Mouse (Mus musculus): ENCODE results near the gene Sctr.
A peak's percentile ranks its signal among the peaks of the same experiment; 100 is the strongest.

Gene Sctr

DNA sequence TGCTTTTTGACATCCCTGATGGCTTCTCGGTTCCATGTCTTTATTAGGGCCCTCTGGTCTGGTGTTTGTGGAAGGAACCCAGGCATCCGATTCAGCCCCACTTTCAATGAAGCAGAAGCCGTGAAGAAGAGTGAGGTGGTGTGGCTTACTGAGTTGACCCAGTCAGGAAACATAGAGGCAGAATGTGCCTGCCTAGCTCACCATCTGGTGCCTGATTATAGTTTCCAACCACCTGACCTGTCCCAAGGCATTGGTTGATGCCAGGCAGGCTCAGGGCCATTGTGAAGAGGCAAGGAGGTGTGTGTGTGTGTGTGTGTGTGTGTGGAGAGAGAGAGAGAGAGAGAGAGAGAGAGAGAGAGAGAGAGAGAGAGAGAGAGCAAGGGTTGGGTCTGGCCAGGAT, 23.8 kb downstream of the Sctr start:
- DNase-seq = no peak

DNA sequence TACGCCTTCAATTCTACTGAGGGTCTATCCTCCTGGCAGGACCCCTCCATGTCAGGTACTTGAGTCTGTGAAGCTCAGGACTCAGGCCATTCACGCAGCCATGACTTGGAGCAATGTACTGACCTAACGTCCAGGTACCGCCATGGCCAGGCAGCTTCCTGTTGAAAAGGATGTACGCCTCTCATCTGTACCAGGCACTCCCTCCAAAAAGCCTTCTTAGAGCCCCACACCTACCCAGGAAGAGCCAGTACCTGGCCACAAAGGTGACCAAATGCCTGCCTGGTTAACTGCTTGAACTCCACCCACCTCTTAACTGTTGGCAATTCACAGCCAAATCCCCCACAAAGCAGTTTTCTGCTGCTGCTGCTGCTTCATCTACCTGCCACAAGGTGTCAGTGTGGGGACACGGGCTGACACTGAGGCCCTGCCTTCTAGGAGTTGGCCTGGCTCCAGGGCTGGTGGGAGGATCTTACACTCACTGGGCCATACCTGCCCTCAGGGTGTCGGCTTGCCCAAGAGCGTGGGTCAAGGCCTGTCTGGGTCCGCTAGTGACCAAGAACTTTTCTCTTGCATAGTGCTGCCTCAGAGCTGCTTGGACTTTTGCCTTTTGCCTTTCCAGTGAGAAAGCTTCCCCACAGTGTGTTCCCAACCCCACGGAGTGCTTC, 26.2 kb downstream of the Sctr start:
- peak; percentile 86 to 87 for DNase-seq

DNA sequence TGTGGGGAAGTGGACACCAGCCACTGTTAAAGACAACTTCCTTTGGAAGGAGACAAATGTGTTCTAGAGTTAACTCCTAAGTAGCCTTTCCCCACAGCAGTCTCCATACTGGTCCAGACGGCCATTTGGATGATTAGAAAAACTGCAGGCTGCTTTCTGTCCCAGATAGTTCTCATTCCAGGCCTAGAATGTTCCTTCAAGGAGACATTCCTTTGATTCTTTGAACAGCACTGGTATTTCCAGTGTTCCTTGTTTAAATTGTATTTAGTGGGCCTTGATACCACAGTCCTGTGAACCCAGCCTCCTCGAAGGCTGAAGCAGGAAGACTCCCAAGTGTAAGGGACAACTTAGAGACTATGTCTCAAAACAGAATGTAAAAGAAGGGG, 26.8 kb downstream of the Sctr start:
- no peak for DNase-seq

DNA sequence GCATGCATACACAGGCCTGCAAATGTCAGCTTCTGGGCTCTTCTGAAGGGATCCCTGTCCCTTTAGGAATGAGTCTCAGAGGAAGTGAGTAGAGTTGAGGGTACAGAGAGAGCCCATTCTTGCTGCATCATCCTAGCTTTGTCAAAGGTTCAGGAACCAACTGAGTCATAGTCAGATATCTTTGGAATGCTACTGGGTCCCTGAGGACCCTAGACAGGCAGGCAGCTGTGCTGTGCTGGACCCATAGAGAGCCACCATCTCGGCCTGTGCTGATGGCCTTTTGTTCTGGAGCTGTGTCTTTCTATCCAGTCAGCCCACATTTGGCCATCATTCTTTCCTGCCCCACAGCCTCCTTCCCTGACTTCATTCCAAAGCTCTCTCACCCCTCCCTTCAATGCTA, 28.1 kb downstream of the Sctr start:
- no peak for DNase-seq

DNA sequence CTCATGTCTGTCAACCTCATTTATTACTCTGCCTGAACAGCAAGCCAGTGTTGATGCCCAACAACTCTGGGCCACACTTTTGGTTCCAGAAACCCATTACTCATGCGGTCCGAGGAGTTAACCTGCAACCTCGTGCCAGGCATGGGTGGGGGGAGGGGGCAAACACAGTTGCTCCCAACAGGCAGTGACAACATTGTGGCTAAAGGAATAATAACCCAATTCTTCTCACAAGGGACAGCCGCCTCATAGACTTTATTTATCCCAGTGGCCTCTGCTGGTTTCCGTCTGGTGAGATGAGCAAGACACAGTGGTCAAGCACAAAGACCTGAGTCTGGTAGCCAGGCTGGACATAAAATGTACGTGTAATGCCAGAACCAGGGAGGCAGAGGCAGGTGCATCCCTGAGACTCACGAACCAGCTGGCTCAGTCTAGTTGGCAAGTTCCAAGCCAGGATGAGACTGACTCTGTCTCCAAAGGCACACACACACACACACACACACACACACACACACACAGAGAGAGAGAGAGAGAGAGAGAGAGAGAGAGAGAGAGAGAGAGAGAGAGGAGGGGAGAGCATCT, 28.9 kb downstream of the Sctr start:
- DNase-seq = no peak

DNA sequence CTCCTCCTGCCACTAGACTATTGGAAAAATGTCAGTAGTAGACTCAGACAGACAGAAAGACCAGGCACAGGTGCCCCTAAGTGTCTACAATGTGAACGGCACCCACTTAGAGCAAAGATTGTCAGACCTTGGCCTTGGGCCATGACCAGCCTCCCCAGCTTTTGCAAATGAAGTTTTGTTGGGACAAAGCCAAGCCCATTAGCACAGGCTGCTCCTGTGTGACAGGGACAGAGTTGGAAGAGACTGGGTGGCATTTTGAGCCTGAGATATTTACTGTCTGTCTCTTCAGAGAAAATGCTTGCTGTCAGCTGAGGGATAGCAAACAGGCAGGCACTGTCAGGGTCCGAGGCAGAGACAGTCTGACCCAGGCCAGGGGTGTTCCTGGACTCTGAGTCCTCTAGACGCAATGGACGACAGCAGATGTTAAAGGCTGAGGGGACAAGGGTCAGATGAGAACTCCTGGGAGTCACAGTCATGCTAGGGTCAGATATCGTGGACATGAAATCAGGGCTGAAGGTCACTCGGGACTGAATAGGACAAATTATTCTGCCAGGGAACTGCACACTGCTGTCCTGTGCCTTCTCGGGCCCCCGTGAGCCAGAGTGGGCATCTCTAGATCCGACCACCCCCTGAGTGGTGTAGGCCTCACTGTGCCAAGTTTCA, 30.5 kb downstream of the Sctr start:
- peak; percentile 31 to 57 for DNase-seq

DNA sequence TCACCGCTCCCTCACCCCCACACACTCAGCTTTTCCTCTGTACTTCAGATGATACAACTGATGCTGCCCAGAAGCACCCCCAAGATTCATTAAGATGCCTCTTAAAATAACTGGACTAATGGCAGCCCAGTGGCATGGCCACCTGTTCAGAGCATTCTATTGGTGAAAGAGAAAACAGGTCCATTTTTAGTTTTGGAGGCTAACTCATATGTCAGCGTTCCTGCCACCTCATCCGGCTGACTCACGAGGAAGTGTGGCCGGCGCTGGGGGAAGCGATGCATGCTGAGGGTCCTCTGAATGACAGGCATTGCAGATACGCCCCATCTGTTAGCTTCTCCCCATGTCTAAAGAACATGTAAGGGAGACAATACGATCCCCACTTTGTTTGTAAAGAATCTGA, 31.9 kb downstream of the Sctr start:
- no peak for DNase-seq

DNA sequence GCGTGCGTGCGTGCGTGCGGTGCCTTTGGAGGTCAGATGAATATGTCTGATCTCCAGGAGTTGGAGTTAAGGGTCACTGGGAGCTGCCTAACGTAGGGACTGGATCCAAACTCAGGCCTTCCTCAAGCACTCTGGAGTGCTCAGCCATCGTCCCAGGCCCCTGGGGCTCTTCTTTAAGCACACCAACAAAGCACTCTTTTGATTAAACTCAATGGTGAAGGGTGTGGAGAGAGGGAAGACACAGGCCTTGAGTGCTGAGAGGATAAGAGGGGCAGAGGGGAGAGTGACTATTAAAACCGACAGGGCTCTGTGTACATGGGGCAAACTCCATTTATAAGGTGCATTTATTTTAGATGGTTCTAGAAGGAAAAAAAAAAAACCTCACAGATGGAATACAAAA, 35.7 kb downstream of the Sctr start:
- DNase-seq = no peak

DNA sequence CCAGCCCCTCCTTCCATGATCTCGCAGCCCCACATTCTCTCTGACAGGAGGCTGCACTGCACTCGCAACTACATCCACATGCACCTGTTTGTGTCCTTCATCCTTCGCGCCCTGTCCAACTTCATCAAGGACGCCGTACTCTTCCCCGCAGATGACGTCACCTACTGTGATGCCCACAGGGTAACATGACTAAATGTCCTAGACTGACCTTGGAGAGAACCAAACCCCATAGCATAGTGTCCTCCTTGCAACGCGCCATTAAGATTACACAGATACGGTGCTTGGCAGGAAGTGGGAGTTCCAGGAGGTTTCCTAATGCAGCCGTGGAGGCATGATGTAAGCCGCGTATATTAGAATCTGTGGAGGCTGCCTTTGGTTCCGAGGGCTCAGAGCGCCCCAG, 37.9 kb downstream of the Sctr start:
- no peak for DNase-seq

DNA sequence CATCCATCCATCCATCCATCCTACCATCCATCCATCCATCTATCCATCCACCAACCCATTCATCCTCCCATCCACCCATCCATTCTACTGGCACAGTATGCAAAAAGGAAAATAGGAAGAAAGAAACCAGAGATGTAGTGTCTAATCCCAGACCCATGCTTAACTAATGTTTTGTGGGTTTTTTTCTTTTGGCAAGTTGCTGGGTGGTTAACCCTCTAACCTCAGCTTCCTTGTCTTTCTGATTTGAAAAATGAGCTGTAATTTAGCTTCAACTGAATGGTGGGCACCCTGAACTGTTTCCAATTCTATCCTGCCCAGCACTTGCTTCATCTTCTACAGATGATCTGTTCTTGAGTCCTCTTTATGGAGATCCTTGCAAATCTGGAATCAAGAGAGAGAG, 40.6 kb downstream of the Sctr start:
- no peak for DNase-seq

DNA sequence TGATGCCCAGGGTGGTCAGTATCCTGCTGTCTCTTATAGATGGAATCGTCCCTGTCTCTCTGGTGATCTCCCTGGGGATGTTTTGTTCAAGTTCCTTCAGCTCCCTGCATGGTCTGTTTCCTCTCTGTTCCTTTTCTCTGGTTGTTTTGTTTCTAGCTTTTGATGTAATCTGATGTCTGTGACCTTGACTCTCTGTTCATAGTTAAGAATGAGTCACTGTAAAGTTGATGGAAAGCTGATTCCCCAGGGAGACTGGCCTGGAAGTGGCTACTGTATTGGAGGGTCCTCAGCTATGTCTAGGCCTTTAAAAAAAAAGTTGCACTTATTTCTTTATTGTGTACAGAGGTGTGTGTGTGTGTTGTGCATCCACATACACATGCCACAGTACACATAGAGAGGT, 44.4 kb downstream of the Sctr start:
- no peak for DNase-seq

DNA sequence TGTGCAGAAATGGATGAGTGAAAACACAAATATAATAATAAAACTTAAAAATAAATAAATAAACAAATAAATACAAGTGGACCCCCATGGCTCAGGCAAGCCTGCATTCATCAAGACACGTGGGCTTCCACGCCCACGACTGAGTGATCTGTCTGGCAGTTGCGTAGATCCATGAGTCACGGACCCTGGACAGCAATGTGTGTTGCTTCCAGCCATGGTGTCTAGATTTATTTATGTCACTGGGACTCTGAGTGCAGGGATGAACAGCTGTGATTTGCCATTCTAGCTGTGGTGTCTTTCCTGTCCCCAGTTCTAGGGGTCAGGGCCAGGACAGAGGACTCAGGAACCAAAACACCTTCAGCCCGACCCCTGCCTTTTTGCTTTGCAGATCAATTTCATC, 48.3 kb downstream of the Sctr start:
- no peak for DNase-seq

DNA sequence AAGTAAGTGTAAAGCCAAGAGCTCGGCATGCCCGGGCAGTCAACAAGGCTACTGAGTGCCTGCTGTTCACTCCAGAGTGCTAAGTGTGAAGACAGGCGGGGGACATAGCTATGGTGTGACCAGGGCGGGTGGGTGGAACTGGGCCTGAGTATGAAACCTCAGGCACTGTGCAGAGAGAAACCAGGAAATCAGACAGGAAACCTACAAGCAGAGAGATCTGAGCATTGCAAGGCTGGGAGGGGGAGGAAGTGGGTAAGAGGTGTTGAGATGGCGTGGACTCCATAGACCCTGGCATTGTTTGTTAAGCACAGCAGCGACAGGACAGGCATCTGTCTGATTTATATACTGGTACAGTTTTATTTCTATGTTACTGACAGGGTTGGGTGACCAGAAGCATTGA, 48.8 kb downstream of the Sctr start:
- no peak for DNase-seq

DNA sequence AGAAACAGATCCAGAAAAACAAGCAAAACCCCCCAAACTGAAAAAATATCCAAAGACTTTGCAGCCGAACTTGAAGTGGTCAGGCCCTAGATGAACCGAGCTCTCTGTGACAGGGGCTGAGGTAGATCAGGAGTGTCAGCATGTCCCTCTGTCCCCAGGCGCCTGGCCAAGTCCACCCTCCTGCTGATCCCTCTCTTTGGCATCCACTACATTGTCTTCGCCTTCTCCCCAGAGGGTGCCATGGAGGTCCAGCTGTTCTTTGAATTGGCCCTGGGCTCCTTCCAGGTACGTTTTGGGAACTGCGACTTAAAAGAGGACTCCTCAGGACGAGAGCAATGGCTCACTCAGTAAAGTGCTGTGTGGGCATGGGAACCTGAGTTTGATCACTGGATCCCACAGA, 49.5 kb downstream of the Sctr start:
- DNase-seq = no peak

DNA sequence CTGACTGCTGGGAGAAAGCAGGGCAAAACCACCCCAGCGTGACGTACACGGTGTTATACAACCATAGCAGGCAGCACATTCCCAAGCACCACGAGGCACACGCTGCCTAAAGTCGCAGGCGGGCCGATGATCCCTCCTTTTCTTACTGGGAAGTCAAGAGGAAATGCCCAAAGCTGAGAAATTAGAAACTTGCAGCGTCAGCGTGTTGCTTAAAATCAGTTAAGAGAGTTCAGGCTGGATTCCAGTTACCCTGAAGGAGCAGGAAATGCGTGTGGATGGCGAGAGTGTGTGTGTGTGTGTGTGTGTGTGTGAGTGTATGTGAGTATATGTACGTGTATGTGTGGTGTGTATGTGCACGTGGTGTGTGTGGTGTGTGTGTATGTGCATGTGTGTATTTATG, 50.4 kb downstream of the Sctr start:
- no peak for DNase-seq

DNA sequence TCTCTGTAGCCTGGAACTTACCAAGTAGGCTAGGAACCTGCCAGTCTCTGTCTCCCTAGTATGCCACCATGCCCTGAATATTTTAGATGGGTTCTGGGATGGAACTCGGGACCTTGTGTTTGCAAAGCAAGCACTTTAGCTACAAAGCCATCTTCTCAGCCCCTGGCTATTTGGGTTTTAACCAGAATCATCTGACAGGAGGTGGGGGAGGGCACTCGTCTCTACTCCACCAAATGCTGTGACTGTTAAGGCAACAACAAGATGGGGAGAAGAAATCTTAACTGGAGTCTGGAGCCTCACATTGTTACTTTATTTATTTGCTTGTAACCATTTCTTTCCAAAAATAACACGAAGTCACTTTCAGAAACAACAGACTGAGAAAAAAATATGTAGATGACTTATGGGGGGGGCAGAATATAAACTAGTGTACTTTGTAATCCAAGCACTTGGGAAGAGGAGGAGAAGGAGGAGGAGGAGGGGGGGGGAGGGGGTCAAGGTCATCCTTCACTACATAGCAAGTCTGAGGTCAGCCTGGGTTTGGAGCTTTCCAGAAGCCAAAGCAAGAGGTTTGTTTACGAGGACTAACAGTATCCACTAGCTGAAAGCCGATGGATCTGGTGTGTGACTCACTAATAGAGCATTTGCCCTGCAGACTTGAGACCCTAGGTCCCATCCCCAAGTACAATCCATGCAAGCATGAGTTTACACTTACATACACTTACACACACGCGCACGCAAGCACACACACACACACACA, 51.2 kb downstream of the Sctr start:
- no peak for DNase-seq

DNA sequence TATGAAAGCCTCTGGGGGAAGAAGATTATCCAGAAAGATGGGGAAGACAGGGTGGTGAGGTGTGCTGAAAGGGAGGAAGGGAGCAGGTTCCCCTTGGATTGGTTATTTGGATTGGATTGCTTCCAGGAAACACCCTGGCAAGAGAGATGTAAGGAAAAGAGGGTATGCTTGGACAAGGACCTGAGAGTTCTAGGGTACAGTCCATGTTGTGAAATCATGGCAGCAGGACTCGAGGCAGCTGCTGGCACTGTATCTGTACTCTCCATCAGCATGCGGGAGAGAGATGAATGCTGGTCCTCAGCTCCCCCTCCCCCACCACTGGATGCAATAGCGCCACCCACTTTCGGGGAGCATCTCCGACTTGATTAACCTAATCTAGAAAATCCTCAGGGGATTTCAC, 54.0 kb downstream of the Sctr start:
- DNase-seq = no peak

DNA sequence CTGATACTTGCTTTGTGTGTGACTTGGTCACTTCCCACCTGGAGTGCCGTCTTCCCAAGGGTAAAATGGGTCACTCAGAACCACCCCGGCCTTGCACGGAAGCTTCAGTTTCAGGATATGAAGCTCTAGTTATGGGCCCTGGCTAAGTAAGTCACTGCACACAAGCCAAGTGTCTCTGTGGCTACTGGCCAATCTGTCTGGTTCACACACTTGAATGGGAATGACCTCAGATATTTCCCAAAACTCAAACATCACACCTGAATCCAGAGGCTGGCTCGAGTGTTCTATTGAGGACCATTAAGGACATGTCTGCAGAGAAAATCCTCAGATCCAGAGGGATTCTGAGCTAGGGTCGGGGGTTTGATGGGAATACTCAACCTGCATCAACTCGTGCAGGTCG, 55.5 kb downstream of the Sctr start:
- DNase-seq = no peak

DNA sequence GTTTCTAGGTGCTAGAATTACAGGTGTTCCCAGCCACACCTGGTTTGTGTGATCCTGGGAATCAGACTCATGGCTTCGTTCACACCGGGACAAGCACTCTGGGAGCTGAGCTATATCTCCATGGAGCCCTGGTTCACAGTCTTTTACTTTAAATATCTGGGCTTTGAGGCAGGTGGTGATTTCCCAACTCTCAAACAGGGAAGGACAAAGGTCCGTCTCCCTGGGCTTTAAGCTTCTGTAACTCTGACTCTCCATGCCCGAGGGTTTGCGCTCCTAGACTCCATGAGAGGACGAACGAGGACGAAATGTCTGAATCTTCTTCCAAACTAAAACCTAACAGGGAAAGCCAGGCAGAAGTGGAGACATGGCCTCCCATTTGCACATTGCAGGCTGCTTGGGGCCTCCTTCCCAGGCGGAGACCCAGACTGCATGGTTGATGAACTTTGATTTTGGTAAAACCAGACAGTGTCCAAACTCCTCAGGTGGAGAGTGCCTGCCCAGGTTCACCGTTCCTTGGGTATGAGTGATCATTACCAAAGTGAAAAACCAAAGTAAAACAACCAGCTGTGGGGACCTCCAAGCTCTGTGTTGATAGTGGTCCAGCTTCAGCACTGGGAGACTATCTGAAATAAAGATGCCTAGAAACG, 57.5 kb downstream of the Sctr start:
- DNase-seq = no peak

DNA sequence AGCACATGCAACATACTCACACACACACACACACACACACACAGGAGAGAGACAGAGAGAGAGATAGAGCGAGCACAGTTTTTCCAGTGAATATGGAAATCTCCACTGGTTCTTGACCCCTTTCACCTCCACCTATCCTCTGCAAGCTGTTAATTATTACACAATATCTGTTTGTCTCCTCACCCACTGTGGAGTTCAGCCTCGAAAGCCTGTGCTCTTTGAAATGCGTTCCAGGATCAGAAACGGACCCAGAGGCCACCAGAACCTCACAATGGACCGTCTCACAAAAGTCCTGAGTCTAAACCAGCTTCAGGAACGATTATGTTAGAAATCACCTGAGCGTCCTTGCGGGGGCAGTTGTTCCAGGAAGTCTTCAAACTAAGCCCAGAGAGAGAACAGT, 59.5 kb downstream of the Sctr start:
- no peak for DNase-seq

DNA sequence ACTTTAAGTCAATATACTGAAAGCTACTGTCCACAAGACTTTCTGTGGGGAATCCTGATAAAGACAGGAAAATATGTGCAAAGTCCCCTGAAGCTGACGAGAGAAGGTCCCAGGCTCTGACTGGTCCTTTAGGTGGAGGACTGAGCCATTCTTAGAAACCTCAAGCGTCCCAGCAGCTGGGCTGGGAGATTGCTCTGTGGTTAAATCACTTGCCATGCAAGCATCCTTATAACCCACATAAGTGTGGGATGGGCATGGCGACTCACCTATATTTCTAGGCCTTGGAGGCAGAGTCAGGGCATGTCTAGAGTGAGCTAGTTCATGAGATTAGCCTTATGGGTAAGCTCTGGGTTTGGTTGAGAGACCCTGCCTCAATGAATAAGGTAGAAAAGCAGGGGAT, 59.9 kb downstream of the Sctr start:
- no peak for DNase-seq

DNA sequence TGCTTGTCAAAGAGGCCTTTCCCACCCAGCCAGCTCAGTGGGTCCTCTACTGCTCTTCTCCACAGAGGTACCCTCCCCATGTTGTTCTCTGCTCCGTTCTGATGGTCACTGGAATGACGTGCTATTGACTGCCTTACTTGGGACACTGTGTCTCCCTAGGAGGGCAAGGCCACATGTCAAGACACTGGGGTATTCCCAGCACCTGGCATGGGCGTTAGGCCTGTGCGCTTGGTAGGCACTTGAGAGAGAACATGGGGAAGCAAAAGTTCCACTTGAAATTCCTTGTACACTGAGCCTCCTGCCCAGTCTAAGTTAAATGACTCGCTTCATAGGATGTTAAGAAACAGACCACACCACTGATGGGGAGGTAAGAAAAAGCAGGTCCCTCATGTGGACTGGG, 62.4 kb downstream of the Sctr start:
- peak in 1 of 2 experiments; percentile 50 for DNase-seq

DNA sequence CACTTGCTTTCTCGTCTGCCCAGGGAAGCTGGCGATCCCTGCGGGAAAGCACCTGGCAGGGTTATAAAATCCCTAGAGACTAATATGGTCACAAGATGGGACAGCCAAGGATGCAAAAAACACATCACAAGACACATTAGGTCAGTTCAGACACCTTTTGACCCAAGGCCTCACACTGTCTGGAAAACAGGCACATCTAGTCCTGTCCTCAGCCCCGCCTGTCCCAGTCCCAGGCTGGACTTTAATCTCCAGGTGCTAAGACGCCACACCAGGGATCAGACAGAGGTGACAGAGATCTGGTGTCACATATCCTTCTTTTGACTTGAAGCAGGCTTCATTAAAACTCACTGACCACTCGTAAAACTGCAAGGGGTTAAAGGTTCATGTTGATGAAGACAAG, 63.5 kb downstream of the Sctr start:
- no peak for DNase-seq

DNA sequence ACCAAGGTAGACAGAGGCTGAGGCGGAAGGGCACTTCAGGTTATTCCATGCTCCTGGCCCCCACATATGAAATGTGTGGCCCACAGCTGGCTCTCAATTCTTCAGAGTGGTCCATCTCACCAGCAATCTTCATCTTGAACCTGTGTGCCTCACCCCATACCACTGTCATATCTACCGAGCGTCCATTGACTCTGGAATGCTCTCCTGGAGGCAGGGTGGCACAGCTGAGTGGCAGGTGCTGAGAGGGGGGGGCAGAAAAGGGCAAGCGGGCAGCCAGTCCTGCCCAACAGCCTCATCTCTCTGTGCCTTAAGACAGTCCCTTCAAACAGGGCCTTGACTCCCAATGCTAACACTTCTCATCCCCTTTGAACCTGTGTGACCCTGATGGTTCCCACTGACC, 64.4 kb downstream of the Sctr start:
- DNase-seq = no peak
